Mouse (Mus musculus) spleen, embryonic (tissue): Measurements from ENCODE around the gene Olfr127.
"Not testable (repeated sequence)": the region's sequence is repeated elsewhere in the genome, so short reads cannot be mapped to it uniquely, and the experiment has no call there.

ENCODE experiments used
- CTCF ChIA-PET: fragments of 350-600 bp; sonication (Branson Sonifier 250); formaldehyde crosslinking; loops from one replicate; lab custom pipeline; 2022; lab: Charles Lee

Gene Olfr127

GRCm38 (mm10) chr17:37900137-37900536, at the start of gene Olfr127:
Olfr127 (plus strand) TSS chr17:37900437.
- CTCF ChIA-PET: no interaction called here

DNA sequence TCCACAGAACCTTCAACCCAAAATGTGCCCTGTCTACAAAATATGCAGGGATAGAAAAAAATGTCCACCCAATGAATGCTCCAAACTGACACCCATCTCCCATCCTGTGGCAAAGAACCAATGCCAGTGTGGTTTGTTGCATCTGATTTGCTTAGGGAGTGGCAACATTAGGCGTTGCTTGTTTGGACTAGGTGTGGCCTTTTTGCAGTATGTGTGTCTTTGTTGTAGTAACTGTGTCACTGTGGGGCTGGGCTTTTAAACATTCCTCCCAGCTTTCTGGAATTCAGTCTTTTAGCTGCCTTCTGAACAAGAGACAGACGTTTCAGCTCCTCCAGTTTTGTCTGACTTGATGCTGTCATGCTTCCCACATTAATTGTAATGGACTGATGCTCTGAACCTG, 36.3 kb upstream of the Olfr127 start:
- CTCF ChIA-PET: no interaction called here

GRCm38 (mm10) chr17:37869676-37870205, 30.5 kb upstream of the Olfr127 start:
- CTCF ChIA-PET: no interaction called here

- CTCF ChIA-PET: no interaction called here
Measured at GRCm38 (mm10) chr17:37873830-37874229, 26.4 kb upstream of the Olfr127 start.

- CTCF ChIA-PET: not testable (repeated sequence)
Measured at GRCm38 (mm10) chr17:37906821-37907220, 6.6 kb downstream of the Olfr127 start.

GRCm38 (mm10) chr17:37920248-37920647, 20.0 kb downstream of the Olfr127 start, which contains the start of gene Olfr128:
Olfr128 (plus strand) TSS chr17:37920548.
- CTCF ChIA-PET: no interaction called here

- CTCF ChIA-PET: interaction anchor here (0.7 kb wide), 1 partner anchor 9 kb away, joined by 10 read pairs; no protein-coding TSS in a partner anchor
Measured at GRCm38 (mm10) chr17:37952979-37953378, 52.7 kb downstream of the Olfr127 start, which contains the start of gene Olfr761. Olfr761 (minus strand) TSS chr17:37953079.
